Mouse (Mus musculus) olfactory bulb, adult 2 months (tissue): ENCODE measurements around the gene Mgat5b.

ENCODE experiments used
- CTCF ChIP-seq: fragments of 200-500 bp; IDR thresholded peaks from 2 replicates; pipeline ENCODE4 v1.5.1; 2012; ENCODE audit warnings: low read depth, mild to moderate bottlenecking, low read length, moderate library complexity; ENCODE audit not compliant: insufficient read depth
- POLR2A ChIP-seq: fragments of 200-500 bp; IDR thresholded peaks from 2 replicates; pipeline ENCODE4 v1.6.1; 2012; ENCODE audit warnings: mild to moderate bottlenecking, low read depth, low read length, moderate library complexity; ENCODE audit not compliant: insufficient read depth

- TF ChIP-seq CTCF (no peak), POLR2A (no peak)
These were observed 110.4 kb downstream of the Mgat5b start for GRCm38 (mm10) chr11:117028861-117029568.
